Mouse (Mus musculus) bone marrow, adult 2 months (tissue): ENCODE data around the gene Lgals1.

Experiments
- CTCF ChIP-seq: fragments of 200-500 bp; IDR thresholded peaks from 2 replicates; pipeline ENCODE4 v1.5.1; 2011; ENCODE audit warnings: low read length, control low read depth; ENCODE audit not compliant: control insufficient read depth, insufficient read depth
- POLR2A ChIP-seq: fragments of 200-500 bp; IDR thresholded peaks from 2 replicates; pipeline ENCODE4 v1.6.1; 2011; ENCODE audit warnings: low read depth, mild to moderate bottlenecking, control low read depth, low read length, borderline replicate concordance; ENCODE audit not compliant: control insufficient read depth

DNA sequence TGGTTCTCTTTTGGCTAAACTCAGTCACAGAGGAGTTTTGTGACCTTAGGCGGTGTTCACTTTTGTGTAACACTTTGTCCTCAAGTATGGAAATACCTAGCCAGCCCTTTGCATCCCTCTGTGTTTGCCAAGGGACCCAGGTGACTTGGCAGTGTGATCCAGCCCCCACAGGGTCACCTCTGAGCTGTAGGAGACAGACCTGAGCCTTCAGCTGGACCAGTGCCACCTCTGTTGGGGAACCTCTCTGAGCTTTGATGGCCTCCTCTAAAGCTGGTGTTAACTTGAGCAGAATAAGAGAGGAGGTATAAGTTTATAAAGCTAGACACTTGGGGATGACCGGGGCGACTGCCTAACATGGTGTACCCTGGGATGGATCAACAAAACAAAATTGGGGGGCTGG is 22.4 kb downstream of the Lgals1 start:
- TF ChIP-seq POLR2A (no peak), CTCF (no peak)
